Mouse (Mus musculus) embryonic fibroblast, embryonic 13.5 days (primary cell): ENCODE data around the gene Zfp316.

Experiments
- CTCF ChIP-seq: IDR thresholded peaks from 2 replicates; pipeline ENCODE4 v1.5.1; 2011; ENCODE audit warnings: mild to moderate bottlenecking, control low read depth, low read length, moderate library complexity, borderline replicate concordance; ENCODE audit not compliant: insufficient read depth
- POLR2A ChIP-seq: IDR thresholded peaks from 2 replicates; pipeline ENCODE4 v1.6.1; 2011; ENCODE audit warnings: low read depth, mild to moderate bottlenecking, control low read depth, low read length, moderate library complexity

DNA sequence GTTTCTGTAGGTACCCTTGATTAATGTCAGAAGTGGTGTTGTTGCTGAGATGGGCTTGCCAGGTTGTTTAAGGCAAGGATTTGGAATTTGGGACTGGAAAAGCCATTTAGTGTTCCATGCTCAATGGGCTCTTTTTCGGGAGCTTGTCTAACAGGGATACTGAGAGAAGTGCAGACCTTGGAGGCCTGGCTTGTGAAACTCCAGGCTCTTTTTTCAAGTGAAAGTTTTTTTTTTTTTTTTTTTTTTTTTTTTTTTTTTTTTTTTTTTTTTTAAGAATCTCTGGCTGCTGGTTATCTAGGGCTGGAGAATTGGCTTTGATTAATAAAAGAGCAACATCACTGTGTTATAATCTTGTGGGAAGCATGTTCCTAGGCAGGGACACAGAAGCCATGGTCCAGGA, 47.5 kb downstream of the Zfp316 start:
- no peak for TF ChIP-seq CTCF
- TF ChIP-seq POLR2A, result no peak
